Mouse (Mus musculus): Measurements from ENCODE around the gene Ank2.
A peak's percentile ranks its signal among the peaks of the same experiment; 100 is the strongest.

Ank2 gene

DNA sequence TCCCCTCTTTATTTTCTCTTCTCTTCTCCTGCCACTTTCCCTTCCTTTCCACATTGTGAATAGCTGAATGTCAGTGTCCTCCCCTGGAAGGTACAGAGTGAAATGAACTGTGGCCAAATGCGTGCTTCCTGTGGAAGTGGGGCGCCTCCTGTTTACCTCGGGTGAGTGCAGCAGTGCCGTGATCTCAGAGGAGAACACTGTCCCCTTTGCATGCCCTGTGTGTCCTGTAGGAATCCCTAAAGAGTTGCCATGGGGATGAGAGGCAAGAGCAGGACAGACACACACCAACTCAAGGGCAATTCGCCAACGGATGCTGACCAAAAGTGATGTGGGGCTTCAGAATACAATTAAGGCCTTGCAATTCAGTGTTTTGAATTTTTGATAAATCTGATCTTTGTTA, 521.8 kb downstream of the Ank2 start:
- no peak for DNase-seq (ENCODE audit: low spot score)

- no peak for DNase-seq (ENCODE audit: low spot score)
Measured at GRCm38 (mm10) chr3:126976793-126977192, 522.4 kb downstream of the Ank2 start.

DNA sequence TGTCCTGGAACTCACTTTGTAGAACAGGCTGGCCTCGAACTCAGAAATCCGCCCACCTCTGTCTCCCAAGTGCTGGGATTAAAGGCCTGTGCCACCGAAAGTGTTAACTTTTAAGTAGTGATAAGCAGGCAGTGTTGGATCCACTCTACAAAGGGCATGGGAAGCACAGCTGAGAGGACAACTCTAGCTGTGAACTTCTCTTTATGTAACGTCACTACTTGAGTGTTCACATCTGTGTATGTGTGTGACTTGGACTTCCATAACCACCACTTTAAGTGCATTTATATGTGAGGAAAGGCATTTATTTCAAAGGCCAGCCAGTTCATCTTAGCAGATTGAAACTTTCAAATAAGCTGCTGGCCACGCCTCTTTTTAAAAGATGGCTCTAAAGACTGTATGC, 523.7 kb downstream of the Ank2 start:
- no peak for DNase-seq (ENCODE audit: low spot score)

DNA sequence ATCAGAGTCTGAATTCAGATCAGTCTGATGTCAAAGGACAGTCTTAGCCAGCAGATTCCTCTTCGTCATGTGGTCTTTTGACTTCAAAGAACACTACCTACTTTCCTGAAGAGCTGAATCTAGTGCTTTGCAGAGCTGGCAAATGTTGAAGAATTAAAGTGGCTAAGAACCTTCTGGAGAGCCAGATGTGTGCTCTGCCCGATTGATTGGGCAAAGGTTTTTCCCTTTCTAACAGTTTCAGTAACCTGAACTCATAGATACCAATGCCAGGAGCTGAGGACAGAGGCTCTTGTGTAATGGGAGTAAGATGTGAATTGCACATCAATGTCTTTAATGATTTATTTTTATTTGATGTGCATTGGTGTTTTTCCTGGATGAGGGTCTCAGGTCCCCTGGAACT, 525.6 kb downstream of the Ank2 start:
- DNase-seq (ENCODE audit: low spot score): no peak

DNA sequence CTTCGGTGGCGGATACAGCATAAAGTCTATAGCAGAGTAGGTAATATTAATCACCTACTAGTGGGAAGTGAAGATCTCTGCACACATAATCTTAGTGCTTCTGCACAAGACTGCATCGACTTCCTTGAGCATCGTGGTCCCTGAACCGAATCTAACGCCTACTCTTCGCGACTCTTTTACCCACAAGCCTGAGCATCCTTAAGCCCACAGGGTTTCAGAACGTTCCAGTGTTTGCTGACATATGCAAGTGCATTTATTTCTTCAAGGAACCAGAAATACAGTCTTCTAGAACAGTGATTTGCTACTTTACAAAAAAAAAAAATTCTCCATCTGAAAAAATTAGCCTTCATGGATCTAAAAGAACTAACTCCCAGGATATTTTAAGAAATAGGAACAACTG, 527.6 kb downstream of the Ank2 start:
- no peak for DNase-seq (ENCODE audit: low spot score)

- DNase-seq (ENCODE audit: low spot score): no peak
Measured at GRCm38 (mm10) chr3:126968721-126969120, 530.4 kb downstream of the Ank2 start.

- DNase-seq (ENCODE audit: low spot score): no peak
Measured at GRCm38 (mm10) chr3:126965767-126966166, 533.4 kb downstream of the Ank2 start.

- DNase-seq (ENCODE audit: low spot score): no peak
Measured at GRCm38 (mm10) chr3:126962326-126962725, 536.8 kb downstream of the Ank2 start.

DNA sequence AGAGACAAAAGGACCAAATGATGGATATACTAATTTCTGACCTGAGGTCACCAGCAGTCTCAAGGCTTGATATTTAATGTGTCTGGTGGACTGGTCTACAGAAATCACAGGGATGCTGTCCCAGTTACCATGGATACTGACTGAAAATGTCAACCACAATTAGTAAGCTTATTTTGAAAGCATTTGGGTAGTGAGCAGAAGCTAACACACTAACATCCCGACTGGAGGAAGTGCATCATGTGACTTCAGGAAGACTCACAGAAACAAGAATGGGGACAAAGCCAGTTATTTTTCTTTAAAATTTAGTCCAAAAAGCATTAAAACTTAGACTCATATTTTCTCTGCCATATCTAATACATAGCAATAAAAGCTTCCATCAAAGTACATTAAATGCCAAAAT, 546.5 kb downstream of the Ank2 start:
- DNase-seq (ENCODE audit: low spot score): no peak

GRCm38 (mm10) chr3:126946591-126946990, 552.6 kb downstream of the Ank2 start:
- no peak for DNase-seq (ENCODE audit: low spot score)

DNA sequence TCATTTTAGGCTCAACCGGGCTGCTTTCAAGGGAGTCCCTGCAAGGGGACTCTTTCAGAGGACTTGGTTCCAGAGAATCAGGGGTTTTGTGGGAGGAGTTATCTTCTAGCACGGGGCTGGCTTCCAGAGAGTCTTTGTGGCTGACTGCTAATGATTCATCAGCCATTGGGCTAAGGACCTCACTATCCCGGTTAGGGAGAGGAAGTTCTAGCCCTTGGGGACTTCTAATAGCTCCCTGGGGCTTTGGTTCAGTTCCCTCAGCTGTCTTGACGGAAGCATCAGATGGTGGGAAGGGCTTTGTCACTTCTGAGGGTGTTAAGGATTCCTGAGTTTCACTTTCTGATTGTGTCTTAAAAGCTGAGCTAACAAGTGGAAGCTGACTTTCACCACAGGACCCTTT, 554.3 kb downstream of the Ank2 start:
- DNase-seq (ENCODE audit: low spot score): no peak

GRCm38 (mm10) chr3:126944081-126944480, 555.1 kb downstream of the Ank2 start:
- DNase-seq (ENCODE audit: low spot score): peak; percentile 33

DNA sequence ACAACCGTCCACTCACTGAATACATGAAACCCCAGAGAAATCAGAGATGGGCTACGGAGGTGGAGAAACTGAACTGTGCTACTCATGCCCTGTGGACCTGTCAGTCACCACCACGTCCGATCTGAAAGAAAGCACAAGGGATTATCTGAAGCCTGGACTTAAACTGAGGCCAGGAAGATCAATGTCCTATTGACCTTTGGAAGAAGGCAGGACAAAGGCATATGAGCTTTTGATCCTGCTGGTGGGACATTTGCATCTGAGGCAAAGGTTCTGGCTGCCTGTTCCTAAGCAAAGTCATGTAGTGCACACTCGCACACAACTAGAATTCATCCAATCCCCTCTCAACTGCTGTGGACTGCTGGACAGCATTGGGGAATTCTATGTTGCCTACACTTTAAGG, 558.7 kb downstream of the Ank2 start:
- peak; percentile 25 for DNase-seq (ENCODE audit: low spot score)

GRCm38 (mm10) chr3:126931884-126932506, 567.2 kb downstream of the Ank2 start:
- peak; percentile 51 for DNase-seq (ENCODE audit: low spot score)

DNA sequence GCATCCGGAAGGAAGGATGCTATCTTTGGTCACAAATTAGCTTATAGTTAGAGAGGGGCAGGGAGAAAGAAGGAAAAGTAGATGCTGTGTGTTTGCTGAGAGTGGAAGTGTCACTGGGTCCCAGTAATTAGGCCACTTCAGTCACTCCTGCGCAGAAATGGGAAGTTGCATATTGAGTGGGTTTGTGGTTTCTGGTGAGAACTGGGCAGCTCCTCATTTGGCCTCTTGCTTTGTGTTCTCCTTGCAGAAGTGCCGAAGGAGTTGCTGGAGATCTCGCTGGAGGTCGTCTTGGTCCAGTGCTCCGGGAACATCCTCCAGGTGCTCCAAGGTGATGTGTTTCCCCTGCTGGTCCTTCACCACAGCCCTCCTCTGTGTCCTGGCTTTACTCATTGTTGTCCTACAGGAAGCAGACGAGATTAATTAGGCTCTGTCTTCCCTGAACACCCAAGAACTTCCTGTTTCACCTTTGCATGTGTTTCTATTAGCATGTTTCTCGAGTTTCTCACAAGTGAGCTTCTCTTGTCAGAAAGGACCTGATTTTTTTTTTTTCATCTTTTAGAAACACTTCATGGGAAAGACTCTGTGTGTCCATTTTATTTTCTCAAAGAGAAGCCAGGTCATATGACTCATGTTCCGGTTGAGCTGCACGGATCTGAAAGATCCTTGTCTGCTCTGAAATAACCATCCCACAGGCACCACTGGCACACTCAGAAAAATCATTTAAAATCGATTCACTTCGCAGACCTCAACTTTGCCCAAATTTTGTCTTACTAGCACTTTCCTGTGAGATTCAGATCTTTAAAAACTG, 575.4 kb downstream of the Ank2 start:
- no peak for DNase-seq (ENCODE audit: low spot score)

- DNase-seq (ENCODE audit: low spot score): no peak
Measured at GRCm38 (mm10) chr3:126921941-126922340, 577.2 kb downstream of the Ank2 start.

DNA sequence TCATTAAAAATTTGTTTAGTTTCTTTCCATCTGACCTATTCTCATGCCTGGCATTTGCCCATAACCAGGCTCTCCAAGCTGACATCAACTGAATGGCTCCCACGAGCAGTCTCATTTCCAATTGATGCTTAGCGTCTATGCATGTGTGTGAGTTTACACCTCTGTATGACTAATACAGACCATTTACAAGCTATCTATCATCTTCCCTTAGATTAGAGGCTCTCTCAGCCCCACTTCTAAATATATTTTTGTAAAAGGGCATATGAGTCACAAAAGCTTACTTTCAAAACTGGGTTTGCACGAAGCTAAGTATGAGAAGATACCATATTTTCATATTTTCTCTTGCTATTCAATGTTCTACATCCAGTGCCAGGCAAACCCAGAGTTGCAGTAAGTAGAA, 578.9 kb downstream of the Ank2 start:
- DNase-seq (ENCODE audit: low spot score): no peak

DNA sequence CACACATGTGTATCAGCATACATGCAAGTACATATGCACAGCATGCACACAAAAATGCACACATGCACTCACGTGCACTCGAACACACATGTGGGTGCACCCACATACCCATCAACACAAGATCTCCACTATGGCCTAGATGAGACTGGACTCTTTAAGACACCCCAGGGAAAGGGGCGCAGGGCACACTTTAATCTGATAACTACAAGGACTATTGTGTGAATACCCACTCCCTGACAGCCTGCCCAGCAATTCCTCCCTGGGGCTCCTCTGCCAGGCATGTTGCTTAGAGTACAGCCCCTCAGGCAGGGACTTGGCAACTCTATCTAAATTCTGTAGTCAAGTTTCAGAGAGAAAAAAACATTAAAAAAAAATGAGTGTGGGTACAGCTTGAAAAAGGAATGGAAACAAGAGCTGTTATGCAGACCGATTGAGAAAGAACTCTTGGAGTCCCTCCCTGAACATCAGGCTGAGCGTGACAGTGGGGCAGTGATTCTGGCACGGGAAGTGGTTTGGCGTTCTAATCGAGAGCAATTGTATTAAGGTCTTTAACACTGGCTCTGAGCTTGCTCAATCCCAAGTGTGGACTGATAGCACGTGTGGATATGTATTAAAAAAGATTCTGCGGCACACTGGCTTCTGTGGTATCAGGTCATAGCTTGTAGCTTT, 580.2 kb downstream of the Ank2 start:
- DNase-seq (ENCODE audit: low spot score): no peak

GRCm38 (mm10) chr3:126916381-126916780, 582.8 kb downstream of the Ank2 start:
- no peak for DNase-seq (ENCODE audit: low spot score)

GRCm38 (mm10) chr3:126903543-126903942, 595.6 kb downstream of the Ank2 start:
- peak; percentile 78 for DNase-seq (ENCODE audit: low spot score)

GRCm38 (mm10) chr3:126886644-126887043, 612.5 kb downstream of the Ank2 start:
- no peak for DNase-seq (ENCODE audit: low spot score)

DNA sequence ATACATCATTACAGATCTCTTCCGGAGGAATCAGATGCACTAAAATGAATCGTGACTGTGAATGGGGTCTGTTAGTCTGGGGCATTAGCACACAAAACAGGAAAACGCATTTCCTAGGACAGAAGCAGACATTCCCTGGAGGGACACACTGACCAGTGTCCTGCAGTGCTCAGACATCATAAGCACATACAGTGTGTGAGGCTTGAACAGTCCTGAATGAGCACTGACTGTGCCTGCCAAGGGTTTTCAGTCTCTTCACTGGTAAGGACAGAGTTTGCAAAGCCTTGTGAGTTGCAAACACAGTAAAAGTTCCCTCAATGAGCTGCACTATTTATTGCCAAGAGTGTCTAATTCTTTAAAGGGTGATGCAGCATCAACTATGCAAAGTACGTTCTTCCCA, 613.1 kb downstream of the Ank2 start:
- no peak for DNase-seq (ENCODE audit: low spot score)

GRCm38 (mm10) chr3:126878233-126878632, 620.9 kb downstream of the Ank2 start:
- DNase-seq (ENCODE audit: low spot score): no peak
